Mouse (Mus musculus) liver, embryonic 14 days (tissue): ENCODE measurements around the gene Sik1. TPM values are rescaled to one million over a fixed set of nuclear protein-coding genes. Genes with fewer than 3 reads are reported as not detected.

Experiments
- polyA plus RNA-seq: library from polyadenylated mRNA; depleted of rRNA; stranded (reverse); fragments of >200 nt; gene quantifications from 2 replicates; pipeline ENCODE4 v1.2.3, GENCODE M21; 2012; rRNA removed

The Sik1 gene
- polyA plus RNA-seq, result 2.4 and 2.7 TPM in 2 replicates

DNA sequence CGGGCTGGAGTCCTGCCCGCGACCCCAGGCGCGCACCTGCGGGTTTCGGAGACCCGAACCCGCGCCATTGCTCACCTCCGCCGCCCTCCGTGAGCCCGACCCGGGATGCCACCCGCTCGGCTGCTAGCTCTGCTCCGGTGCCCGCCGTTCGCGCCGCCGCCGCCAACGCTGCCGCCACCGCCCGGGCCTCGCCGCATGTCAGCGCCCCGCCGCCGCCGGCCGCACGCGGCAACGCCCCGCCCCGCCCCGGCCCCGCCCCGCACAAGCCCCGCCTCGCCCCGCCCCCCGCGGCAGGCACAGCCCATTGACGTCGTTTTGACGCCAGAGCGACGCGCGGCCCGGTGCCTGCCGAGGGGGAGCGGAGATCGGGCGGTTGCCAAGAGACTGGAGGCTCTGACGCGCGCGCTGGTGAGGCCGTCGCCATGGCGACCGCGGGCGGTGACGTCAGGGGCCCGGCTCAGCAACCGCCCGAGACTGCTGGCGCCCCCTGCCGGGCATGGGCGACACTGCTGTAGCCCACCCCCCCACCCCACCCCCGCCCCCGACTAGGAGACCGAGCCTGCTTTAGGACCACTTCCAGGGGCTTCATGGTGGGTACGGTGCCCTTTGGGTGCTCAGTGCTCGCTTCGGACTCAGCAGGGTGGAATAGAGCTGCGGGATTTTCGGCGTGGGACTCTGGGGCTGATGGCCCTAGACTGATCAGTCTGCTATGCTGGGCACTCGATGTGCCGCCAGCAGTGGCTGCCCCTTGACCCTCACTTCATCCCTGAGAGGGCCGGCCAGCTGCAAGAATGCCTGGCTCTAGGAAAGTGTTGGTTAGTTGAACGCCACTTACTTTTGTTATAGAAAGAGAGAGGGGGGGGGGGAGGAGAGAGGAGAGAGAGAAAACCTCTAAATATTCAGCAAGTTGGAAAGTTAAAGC is at the start of gene Sik1:
Gene Sik1, minus strand, starts transcription at position 208 of the 922 bp plus-strand sequence.

Other genes with a start within 250 kb of the Sik1 start
- gene Cbs, start 218.6 kb downstream of the Sik1 start, polyA plus RNA-seq, result 12.4 and 15.5 TPM in 2 replicates
- gene U2af1, start 196.9 kb downstream of the Sik1 start, polyA plus RNA-seq, result 149 and 159 TPM in 2 replicates
- 0.05 TPM in 1 of 2 replicates, not detected in the other for gene Cryaa, start 178.0 kb downstream of the Sik1 start, polyA plus RNA-seq
- 8.1 and 9.4 TPM in 2 replicates for gene Rrp1b, start 180.3 kb upstream of the Sik1 start, polyA plus RNA-seq
- 0.06 and 0.18 TPM in 2 replicates for gene Hsf2bp, start 180.5 kb upstream of the Sik1 start, polyA plus RNA-seq